Mouse (Mus musculus): ENCODE data around the gene Polr1b. TPM values are rescaled to one million over a fixed set of nuclear protein-coding genes. Genes with fewer than 3 reads are reported as not detected.

Gene Polr1b
- total RNA-seq (2022) = 10 to 100 TPM in 2 of 4 experiments, 1 to 10 TPM in 2; 9.6 to 11.5 (median 10.1) TPM

GRCm38 (mm10) chr2:129100784-129101310 is at the start of gene Polr1b:
Polr1b (plus strand) TSS chr2:129100995.
- peak; percentile 96 for DNase-seq (ENCODE audit: low spot score)

- no peak for DNase-seq (ENCODE audit: low spot score)
Measured at GRCm38 (mm10) chr2:129052451-129052983, 48.3 kb upstream of the Polr1b start.

- DNase-seq (ENCODE audit: low spot score) = no peak
Measured at GRCm38 (mm10) chr2:129055741-129056140, 45.1 kb upstream of the Polr1b start.

GRCm38 (mm10) chr2:129056597-129056996 is 44.2 kb upstream of the Polr1b start:
- DNase-seq (ENCODE audit: low spot score) = no peak

GRCm38 (mm10) chr2:129057256-129057655 is 43.5 kb upstream of the Polr1b start:
- no peak for DNase-seq (ENCODE audit: low spot score)

- DNase-seq (ENCODE audit: low spot score) = no peak
Measured at GRCm38 (mm10) chr2:129057920-129058361, 42.9 kb upstream of the Polr1b start.

- no peak for DNase-seq (ENCODE audit: low spot score)
Measured at GRCm38 (mm10) chr2:129061456-129062059, 39.2 kb upstream of the Polr1b start.

- DNase-seq (ENCODE audit: low spot score) = peak; percentile 65
Measured at GRCm38 (mm10) chr2:129065437-129066282, 35.1 kb upstream of the Polr1b start, which contains the start of gene Ttl. Ttl (plus strand) TSS chr2:129065942.

GRCm38 (mm10) chr2:129066326-129066725 is 34.5 kb upstream of the Polr1b start:
- DNase-seq (ENCODE audit: low spot score) = peak; percentile 41

- no peak for DNase-seq (ENCODE audit: low spot score)
Measured at GRCm38 (mm10) chr2:129070296-129070695, 30.5 kb upstream of the Polr1b start.

- no peak for DNase-seq (ENCODE audit: low spot score)
Measured at GRCm38 (mm10) chr2:129078313-129078712, 22.5 kb upstream of the Polr1b start.

- DNase-seq (ENCODE audit: low spot score) = no peak
Measured at GRCm38 (mm10) chr2:129079194-129079593, 21.6 kb upstream of the Polr1b start.

GRCm38 (mm10) chr2:129081097-129081496 is 19.7 kb upstream of the Polr1b start:
- no peak for DNase-seq (ENCODE audit: low spot score)

- DNase-seq (ENCODE audit: low spot score) = no peak
Measured at GRCm38 (mm10) chr2:129083514-129083913, 17.3 kb upstream of the Polr1b start.

GRCm38 (mm10) chr2:129084959-129085358 is 15.8 kb upstream of the Polr1b start:
- no peak for DNase-seq (ENCODE audit: low spot score)

- no peak for DNase-seq (ENCODE audit: low spot score)
Measured at GRCm38 (mm10) chr2:129087520-129087919, 13.3 kb upstream of the Polr1b start.

- DNase-seq (ENCODE audit: low spot score) = no peak
Measured at GRCm38 (mm10) chr2:129090370-129090769, 10.4 kb upstream of the Polr1b start.

- DNase-seq (ENCODE audit: low spot score) = no peak
Measured at GRCm38 (mm10) chr2:129092810-129093209, 8.0 kb upstream of the Polr1b start.

GRCm38 (mm10) chr2:129093926-129094724 is 6.7 kb upstream of the Polr1b start:
- DNase-seq (ENCODE audit: low spot score) = no peak

- no peak for DNase-seq (ENCODE audit: low spot score)
Measured at GRCm38 (mm10) chr2:129112924-129113323, 12.1 kb downstream of the Polr1b start.

GRCm38 (mm10) chr2:129115706-129116367 is 15.0 kb downstream of the Polr1b start:
- DNase-seq (ENCODE audit: low spot score) = no peak
